Mouse (Mus musculus): ENCODE measurements around the gene Bcl10. TPM values are rescaled to one million over a fixed set of nuclear protein-coding genes. Genes with fewer than 3 reads are reported as not detected.
"Not testable (repeated sequence)": the region's sequence is repeated elsewhere in the genome, so short reads cannot be mapped to it uniquely, and the experiment has no call there.

The Bcl10 gene
- polyA plus RNA-seq (2014; fragmentation: Nextera tagmentation; extraction: Ambion mirVana) = 34.3 and 42.3 TPM in 2 replicates

DNA sequence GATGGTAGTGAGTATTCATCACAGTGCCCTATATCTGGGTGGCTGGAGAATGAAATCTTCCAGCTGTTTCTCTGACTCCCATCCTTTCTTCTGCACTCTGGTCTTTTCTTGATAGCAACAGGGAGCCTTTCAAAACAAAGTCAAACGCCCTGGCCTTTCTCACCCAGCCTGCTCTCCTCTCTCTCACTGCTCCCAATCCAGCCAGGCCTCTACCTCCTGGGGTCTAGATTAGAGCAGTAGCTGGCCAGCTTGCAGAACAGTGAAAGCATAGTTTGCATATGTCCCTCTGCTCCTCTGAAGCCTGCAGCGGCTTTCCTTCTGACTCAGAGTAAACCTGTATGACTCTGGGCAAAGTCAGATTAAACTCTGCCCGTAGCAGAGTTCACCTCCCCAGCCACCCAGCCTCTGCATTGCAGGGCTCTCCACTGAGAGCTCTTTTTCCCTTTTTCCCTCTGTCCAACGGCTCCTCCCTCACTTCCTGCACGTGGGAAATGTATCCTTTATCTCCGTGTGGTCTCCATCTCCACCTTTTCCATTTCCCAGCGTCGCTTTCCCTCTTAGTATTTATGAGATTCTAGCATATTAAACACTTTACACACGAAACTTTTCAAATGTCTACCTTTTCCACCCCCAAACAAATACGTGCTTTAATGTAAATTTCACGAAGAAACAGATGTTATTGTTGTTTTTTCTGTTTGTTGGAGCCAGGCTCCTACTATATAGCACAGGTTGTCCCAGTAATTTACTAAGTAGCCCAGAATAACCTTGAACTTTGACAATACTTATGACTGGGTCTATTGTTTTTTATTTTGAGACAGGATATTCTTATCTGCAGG is at the start of gene Bcl10:
TSS of gene Bcl10 (plus strand) at position 786 of the 836 bp plus-strand sequence.
- Histone ChIP-seq H3K27ac (replicated peaks; ENCODE audit: low read depth, low read length) (peak within 1 kb of the TSS; percentile 89), H3K9ac (replicated peaks; ENCODE audit: low read length) (no peak within 1 kb of the TSS; the same call in 1 of the 2 replicates), H3K9me3 (ENCODE audit: control insufficient read depth, low read length) (no peaks in the 10 kb centered on the region), H3K4me2 (ENCODE audit: low read length) (peak within 1 kb of the TSS; percentile 78), H3K36me3 (ENCODE audit: control insufficient read depth, insufficient read depth, low read length) (no peaks in the 10 kb centered on the region), H3K27me3 (ENCODE audit: control insufficient read depth, insufficient read depth, low read length) (no peaks in the 10 kb centered on the region), H3K4me1 (ENCODE audit: control insufficient read depth, insufficient read depth, low read length) (peaks cover 14% of the 10 kb centered on the region), H3K4me3 (replicated peaks; ENCODE audit: low read depth, low read length) (peak within 1 kb of the TSS; percentile 80)
- WGBS = 32% methylated on average over 11 of the region's 11 CpGs
- no peak for ATAC-seq (ENCODE audit: low FRiP score, low TSS enrichment)
- no peak for DNase-seq

DNA sequence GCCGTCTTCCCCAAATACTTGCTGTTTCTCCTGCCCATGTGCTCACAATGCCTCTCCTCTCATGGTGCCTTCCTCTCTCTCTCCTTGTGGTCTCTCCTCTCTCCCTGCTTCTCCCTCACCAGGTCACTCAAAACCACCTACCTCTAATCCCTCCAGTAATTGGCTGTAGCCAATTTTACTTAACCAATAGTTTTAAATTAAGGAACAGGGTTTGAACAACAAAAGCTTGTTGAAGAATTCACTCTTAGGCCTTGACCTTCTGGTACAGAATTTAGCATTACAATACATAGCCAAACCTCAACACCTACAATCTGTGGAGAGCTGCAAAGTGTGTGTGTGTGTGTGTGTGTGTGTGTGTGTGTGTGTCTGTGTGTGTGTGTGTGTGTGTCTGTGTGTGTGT is 49.3 kb upstream of the Bcl10 start:
- no peak for DNase-seq
- Histone ChIP-seq H3K9ac (replicated peaks; ENCODE audit: low read length) (no peak overlapping the region), H3K4me3 (replicated peaks; ENCODE audit: low read depth, low read length) (no peak overlapping the region), H3K27ac (replicated peaks; ENCODE audit: low read depth, low read length) (no peak overlapping the region), H3K4me1 (ENCODE audit: control insufficient read depth, insufficient read depth, low read length) (no peaks in the 10 kb centered on the region), H3K9me3 (ENCODE audit: control insufficient read depth, low read length) (no peaks in the 10 kb centered on the region), H3K27me3 (ENCODE audit: control insufficient read depth, insufficient read depth, low read length) (no peaks in the 10 kb centered on the region), H3K4me2 (ENCODE audit: low read length) (no peak overlapping the region), H3K36me3 (ENCODE audit: control insufficient read depth, insufficient read depth, low read length) (no peaks in the 10 kb centered on the region)
- WGBS = 83% methylated on average over 1 of the region's 1 CpGs
- ATAC-seq (ENCODE audit: low FRiP score, low TSS enrichment) = no peak

DNA sequence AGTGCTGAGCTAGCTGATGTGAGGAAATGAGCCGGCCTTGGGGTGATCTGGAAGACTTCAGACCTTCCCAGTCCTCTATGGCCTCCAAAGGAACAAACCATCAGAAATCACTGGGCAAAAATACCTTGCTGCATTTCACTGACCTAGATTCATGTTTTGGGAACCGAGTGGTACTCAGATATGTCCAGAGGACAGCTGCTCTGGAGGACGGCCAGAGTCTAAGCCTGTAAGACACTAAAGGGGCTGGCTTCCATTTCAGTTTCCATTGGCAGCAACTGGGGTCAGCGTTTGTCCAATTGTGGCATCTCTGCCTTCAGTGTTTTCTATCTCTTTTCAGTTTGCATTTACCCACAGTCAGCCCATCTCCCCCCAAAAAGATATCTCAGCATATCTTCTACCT is 48.5 kb upstream of the Bcl10 start:
- Histone ChIP-seq H3K9ac (replicated peaks; ENCODE audit: low read length) (no peak overlapping the region), H3K27me3 (ENCODE audit: control insufficient read depth, insufficient read depth, low read length) (no peaks in the 10 kb centered on the region), H3K27ac (replicated peaks; ENCODE audit: low read depth, low read length) (no peak overlapping the region), H3K4me1 (ENCODE audit: control insufficient read depth, insufficient read depth, low read length) (no peaks in the 10 kb centered on the region), H3K9me3 (ENCODE audit: control insufficient read depth, low read length) (no peaks in the 10 kb centered on the region), H3K4me3 (replicated peaks; ENCODE audit: low read depth, low read length) (no peak overlapping the region), H3K4me2 (ENCODE audit: low read length) (no peak overlapping the region), H3K36me3 (ENCODE audit: control insufficient read depth, insufficient read depth, low read length) (no peaks in the 10 kb centered on the region)
- WGBS = 91% methylated on average over 4 of the region's 4 CpGs
- no peak for ATAC-seq (ENCODE audit: low FRiP score, low TSS enrichment)
- DNase-seq = no peak

DNA sequence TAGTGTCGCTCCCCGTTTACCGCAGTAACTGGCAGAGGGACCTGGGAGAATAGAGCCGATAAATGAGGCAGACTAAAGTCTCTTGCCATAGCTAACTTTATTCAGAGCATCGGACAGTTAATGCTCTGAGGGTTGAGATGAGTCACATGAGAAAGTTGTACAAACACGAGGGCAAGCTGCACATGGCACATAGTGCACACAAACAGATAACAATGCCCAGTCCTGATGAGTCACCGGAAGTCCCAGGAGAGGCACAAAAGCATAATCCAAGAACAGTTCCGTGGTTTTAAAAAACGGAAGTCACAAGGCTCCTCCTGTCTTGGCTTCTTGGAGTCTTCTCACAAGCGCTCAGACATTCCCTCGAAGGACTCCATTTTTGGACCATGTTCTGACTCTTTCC is 46.5 kb upstream of the Bcl10 start:
- DNase-seq (no peak), ATAC-seq (ENCODE audit: low FRiP score, low TSS enrichment) (no peak)
- Histone ChIP-seq H3K36me3 (ENCODE audit: control insufficient read depth, insufficient read depth, low read length) (no peaks in the 10 kb centered on the region), H3K27me3 (ENCODE audit: control insufficient read depth, insufficient read depth, low read length) (no peaks in the 10 kb centered on the region), H3K27ac (replicated peaks; ENCODE audit: low read depth, low read length) (no peak overlapping the region), H3K9me3 (ENCODE audit: control insufficient read depth, low read length) (no peaks in the 10 kb centered on the region), H3K4me1 (ENCODE audit: control insufficient read depth, insufficient read depth, low read length) (no peaks in the 10 kb centered on the region), H3K9ac (replicated peaks; ENCODE audit: low read length) (no peak overlapping the region), H3K4me2 (ENCODE audit: low read length) (no peak overlapping the region), H3K4me3 (replicated peaks; ENCODE audit: low read depth, low read length) (no peak overlapping the region)
- 88% methylated on average over 11 of the region's 11 CpGs for WGBS

DNA sequence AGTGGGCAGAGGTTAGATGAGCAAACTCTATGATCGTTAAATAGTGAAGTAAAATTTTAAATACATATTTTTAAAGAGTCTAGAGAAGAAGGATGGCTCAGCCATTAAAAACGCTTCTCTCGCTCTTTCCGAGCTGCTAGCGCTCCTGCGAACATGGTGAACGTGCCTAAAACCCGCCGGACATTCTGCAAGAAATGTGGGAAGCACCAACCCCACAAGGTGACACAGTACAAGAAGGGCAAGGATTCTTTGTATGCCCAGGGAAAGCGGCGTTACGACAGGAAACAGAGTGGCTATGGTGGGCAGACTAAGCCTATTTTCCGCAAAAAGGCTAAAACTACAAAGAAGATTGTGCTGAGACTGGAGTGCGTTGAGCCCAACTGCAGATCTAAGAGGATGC is 43.7 kb upstream of the Bcl10 start:
- H3K9ac ChIP-seq (replicated peaks; ENCODE audit: low read length); H3K4me1 ChIP-seq (ENCODE audit: control insufficient read depth, insufficient read depth, low read length); ATAC-seq (ENCODE audit: low FRiP score, low TSS enrichment); H3K4me2 ChIP-seq (ENCODE audit: low read length); H3K36me3 ChIP-seq (ENCODE audit: control insufficient read depth, insufficient read depth, low read length); H3K4me3 ChIP-seq (replicated peaks; ENCODE audit: low read depth, low read length); H3K9me3 ChIP-seq (ENCODE audit: control insufficient read depth, low read length); DNase-seq; H3K27ac ChIP-seq (replicated peaks; ENCODE audit: low read depth, low read length); H3K27me3 ChIP-seq (ENCODE audit: control insufficient read depth, insufficient read depth, low read length): not testable (repeated sequence)
- 55% methylated on average over 13 of the region's 14 CpGs for WGBS

DNA sequence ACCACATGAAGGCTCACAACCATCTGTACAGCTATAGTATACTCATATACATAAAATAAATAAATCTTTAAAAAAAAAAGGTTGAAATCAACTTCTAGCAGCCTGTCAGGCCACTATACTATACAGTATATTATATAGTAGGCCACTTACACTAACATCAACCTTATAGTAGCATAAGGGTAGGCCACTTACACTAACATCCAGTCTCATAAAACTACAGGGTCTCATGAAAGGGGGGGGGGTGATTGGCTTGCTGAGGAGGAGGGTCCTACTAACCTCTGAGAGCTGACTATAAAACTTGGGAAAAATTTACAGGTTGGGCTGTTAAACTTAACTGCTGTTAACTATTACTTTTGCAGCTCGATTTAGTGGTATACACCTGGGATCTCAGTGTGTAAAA is 42.3 kb upstream of the Bcl10 start:
- Histone ChIP-seq H3K4me3 (replicated peaks; ENCODE audit: low read depth, low read length) (no peak overlapping the region), H3K36me3 (ENCODE audit: control insufficient read depth, insufficient read depth, low read length) (no peaks in the 10 kb centered on the region), H3K4me1 (ENCODE audit: control insufficient read depth, insufficient read depth, low read length) (peaks cover 10% of the 10 kb centered on the region), H3K9me3 (ENCODE audit: control insufficient read depth, low read length) (no peaks in the 10 kb centered on the region), H3K4me2 (ENCODE audit: low read length) (no peak overlapping the region), H3K27me3 (ENCODE audit: control insufficient read depth, insufficient read depth, low read length) (no peaks in the 10 kb centered on the region), H3K27ac (replicated peaks; ENCODE audit: low read depth, low read length) (no peak overlapping the region), H3K9ac (replicated peaks; ENCODE audit: low read length) (no peak overlapping the region)
- ATAC-seq (ENCODE audit: low FRiP score, low TSS enrichment) (no peak), DNase-seq (no peak)
- WGBS = 94% methylated on average over 1 of the region's 1 CpGs

DNA sequence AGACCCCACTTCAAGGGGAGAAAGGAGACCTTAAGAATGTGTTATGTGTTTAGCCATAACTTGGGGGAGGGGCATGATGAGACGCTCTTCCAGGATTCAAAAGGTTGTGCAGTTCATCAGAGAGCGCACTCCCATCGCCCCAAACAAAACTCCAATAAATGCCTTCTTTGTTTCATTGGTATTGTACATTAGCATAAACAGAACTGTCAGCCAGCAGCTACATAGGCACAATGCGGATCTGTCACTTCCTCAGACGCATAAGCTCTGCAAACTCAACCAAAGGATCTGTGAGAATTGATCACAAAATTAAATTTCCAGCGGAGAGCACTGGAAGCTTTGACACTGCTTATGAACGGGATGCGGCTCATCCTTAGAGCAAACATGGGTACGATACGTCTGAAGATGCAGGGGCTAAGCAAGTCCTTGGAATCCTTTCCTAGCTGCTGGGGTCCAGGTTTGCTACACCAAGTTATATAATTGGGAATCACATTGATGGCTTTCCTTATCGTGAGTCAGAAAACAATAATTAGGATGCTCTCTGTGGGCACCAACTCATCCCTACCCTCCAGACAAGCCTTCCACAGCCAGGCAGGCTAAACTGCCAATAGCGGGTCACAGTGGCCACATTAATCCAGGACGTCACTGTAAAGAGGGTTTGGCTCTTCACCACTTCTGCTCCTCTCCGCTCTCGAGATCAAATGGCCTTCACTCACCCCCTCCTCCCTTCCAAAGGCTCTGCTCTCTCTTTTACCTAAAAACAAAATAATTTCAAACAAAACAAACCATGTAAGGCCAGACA is 40.3 kb upstream of the Bcl10 start:
- no peak overlapping the region for H3K4me2 ChIP-seq (ENCODE audit: low read length)
- no peaks in the 10 kb centered on the region for H3K27me3 ChIP-seq (ENCODE audit: control insufficient read depth, insufficient read depth, low read length)
- H3K9ac ChIP-seq (replicated peaks; ENCODE audit: low read length) = no peak overlapping the region
- H3K4me3 ChIP-seq (replicated peaks; ENCODE audit: low read depth, low read length) = no peak overlapping the region
- WGBS = 63% methylated on average over 15 of the region's 15 CpGs
- DNase-seq (peak; percentile 33), ATAC-seq (ENCODE audit: low FRiP score, low TSS enrichment) (no peak; the same call in 1 of the 2 replicates)
- H3K27ac ChIP-seq (replicated peaks; ENCODE audit: low read depth, low read length) = peak overlapping the region; percentile 32; the same call in 1 of the 2 replicates
- H3K9me3 ChIP-seq (ENCODE audit: control insufficient read depth, low read length) = no peaks in the 10 kb centered on the region
- H3K36me3 ChIP-seq (ENCODE audit: control insufficient read depth, insufficient read depth, low read length) = no peaks in the 10 kb centered on the region
- peaks cover 10% of the 10 kb centered on the region for H3K4me1 ChIP-seq (ENCODE audit: control insufficient read depth, insufficient read depth, low read length)

DNA sequence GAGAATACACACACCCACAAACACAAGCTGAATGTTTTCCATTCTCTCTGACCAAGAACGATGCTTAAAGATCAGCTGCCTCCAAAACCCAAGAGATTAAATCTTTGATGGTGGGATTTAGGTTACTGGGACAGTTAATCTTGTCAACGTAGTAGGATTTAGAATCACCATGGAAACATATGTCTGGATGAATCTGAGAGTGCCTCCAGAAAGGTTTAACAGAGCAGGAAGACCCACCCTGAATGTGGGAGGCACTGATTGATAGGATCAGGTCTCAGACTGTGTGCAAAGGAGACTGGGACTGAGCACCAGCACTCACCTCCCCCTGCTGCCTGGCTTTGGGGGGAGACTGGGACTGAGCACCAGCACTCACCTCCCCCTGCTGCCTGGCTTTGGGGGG is 39.4 kb upstream of the Bcl10 start:
- no peak overlapping the region for H3K27ac ChIP-seq (replicated peaks; ENCODE audit: low read depth, low read length)
- DNase-seq (peak; percentile 42), ATAC-seq (ENCODE audit: low FRiP score, low TSS enrichment) (no peak)
- no peaks in the 10 kb centered on the region for H3K9me3 ChIP-seq (ENCODE audit: control insufficient read depth, low read length)
- no peak overlapping the region for H3K4me2 ChIP-seq (ENCODE audit: low read length)
- peaks cover 10% of the 10 kb centered on the region for H3K4me1 ChIP-seq (ENCODE audit: control insufficient read depth, insufficient read depth, low read length)
- no peak overlapping the region for H3K9ac ChIP-seq (replicated peaks; ENCODE audit: low read length)
- H3K27me3 ChIP-seq (ENCODE audit: control insufficient read depth, insufficient read depth, low read length) = no peaks in the 10 kb centered on the region
- no peak overlapping the region for H3K4me3 ChIP-seq (replicated peaks; ENCODE audit: low read depth, low read length)
- 6% methylated on average over 2 of the region's 2 CpGs for WGBS
- H3K36me3 ChIP-seq (ENCODE audit: control insufficient read depth, insufficient read depth, low read length) = no peaks in the 10 kb centered on the region

All from midbrain, embryonic 14.5 days (tissue).